Mouse (Mus musculus) kidney, postnatal 25 days (tissue): ENCODE data around the gene Plcb1.

Experiments used
- DNase-seq, 2 experiments: peaks; one replicate each; pipeline ENCODE4 v3.0.0; 2021; ENCODE audit warnings: mixed read lengths in 2 of 2

The Plcb1 gene

GRCm38 (mm10) chr2:134838888-134839287, 53.0 kb downstream of the Plcb1 start:
- DNase-seq: no peak

GRCm38 (mm10) chr2:134842883-134843282, 57.0 kb downstream of the Plcb1 start:
- DNase-seq: no peak

GRCm38 (mm10) chr2:134844391-134845238, 58.7 kb downstream of the Plcb1 start:
- DNase-seq: no peak

GRCm38 (mm10) chr2:134845239-134845738, 59.4 kb downstream of the Plcb1 start:
- DNase-seq: peak; percentile 55 to 60

- no peak for DNase-seq
These were observed 60.7 kb downstream of the Plcb1 start for GRCm38 (mm10) chr2:134846555-134846954.

- no peak for DNase-seq
These were observed 65.6 kb downstream of the Plcb1 start for GRCm38 (mm10) chr2:134851189-134852171.

GRCm38 (mm10) chr2:134856239-134856638, 70.4 kb downstream of the Plcb1 start:
- no peak for DNase-seq

GRCm38 (mm10) chr2:134856691-134857090, 70.8 kb downstream of the Plcb1 start:
- peak; percentile 35 to 65 for DNase-seq

GRCm38 (mm10) chr2:134864985-134865645, 79.2 kb downstream of the Plcb1 start:
- peak; percentile 90 to 93 for DNase-seq

GRCm38 (mm10) chr2:134867381-134867780, 81.5 kb downstream of the Plcb1 start:
- no peak for DNase-seq

GRCm38 (mm10) chr2:134871692-134872489, 86.0 kb downstream of the Plcb1 start:
- peak in 1 of 2 experiments; percentile 36 for DNase-seq

- DNase-seq: no peak
These were observed 86.6 kb downstream of the Plcb1 start for GRCm38 (mm10) chr2:134872490-134872781.

- DNase-seq: no peak
These were observed 91.3 kb downstream of the Plcb1 start for GRCm38 (mm10) chr2:134877148-134877547.

- DNase-seq: no peak
These were observed 105.3 kb downstream of the Plcb1 start for GRCm38 (mm10) chr2:134891207-134891606.

- no peak for DNase-seq
These were observed 108.9 kb downstream of the Plcb1 start for GRCm38 (mm10) chr2:134894776-134895175.

GRCm38 (mm10) chr2:134896196-134896595, 110.3 kb downstream of the Plcb1 start:
- DNase-seq: no peak

GRCm38 (mm10) chr2:134897083-134897482, 111.2 kb downstream of the Plcb1 start:
- DNase-seq: no peak

- no peak for DNase-seq
These were observed 115.7 kb downstream of the Plcb1 start for GRCm38 (mm10) chr2:134901521-134901920.

GRCm38 (mm10) chr2:134910882-134911281, 125.0 kb downstream of the Plcb1 start:
- no peak for DNase-seq

- DNase-seq: no peak
These were observed 125.5 kb downstream of the Plcb1 start for GRCm38 (mm10) chr2:134911360-134911759.

GRCm38 (mm10) chr2:134912616-134913015, 126.7 kb downstream of the Plcb1 start:
- DNase-seq: no peak

- DNase-seq: peak in 1 of 2 experiments; percentile 55
These were observed 127.7 kb downstream of the Plcb1 start for GRCm38 (mm10) chr2:134913542-134913941.
